Mouse (Mus musculus) stomach, embryonic 15.5 days (tissue): ENCODE data around the gene Dnm2. TPM values are rescaled to one million over a fixed set of nuclear protein-coding genes. Genes with fewer than 3 reads are reported as not detected.

Source experiments
- microRNA-seq: library from miRNA; unstranded; fragments of <30 nt; microRNA quantifications from one replicate; pipeline ENCODE4, GENCODE M21; 2016
- polyA plus RNA-seq: library from polyadenylated mRNA; unstranded; fragments of >200 nt; fragmentation: Nextera tagmentation; extraction: Ambion mirVana; gene quantifications from 2 replicates; pipeline ENCODE4 v1.2.1, GENCODE M21; 2015

The Dnm2 gene
- polyA plus RNA-seq, 1 experiment from 2014 or later: 71.3 TPM

Small RNA genes within 50 kb of the gene (microRNA-seq; reads per million reads assigned to microRNA genes)
- gene Mir199a-1: 11.4 reads per million, percentile 26 among the genes with 10 or more reads in this experiment

Other genes with a start within 250 kb of the Dnm2 start
- gene Keap1, start 185.5 kb upstream of the Dnm2 start, polyA plus RNA-seq: 61.1 and 61.6 TPM in 2 replicates
- gene S1pr5, start 176.5 kb upstream of the Dnm2 start, polyA plus RNA-seq: 0.93 and 1.6 TPM in 2 replicates
- 49.9 and 51.3 TPM in 2 replicates for gene Atg4d, start 159.6 kb upstream of the Dnm2 start, polyA plus RNA-seq
- 14.4 and 14.5 TPM in 2 replicates for gene Kri1, start 136.9 kb upstream of the Dnm2 start, polyA plus RNA-seq
- 44.4 and 50.0 TPM in 2 replicates for gene Cdkn2d, start 133.5 kb upstream of the Dnm2 start, polyA plus RNA-seq
- gene Ap1m2, start 112.6 kb upstream of the Dnm2 start, polyA plus RNA-seq: 67.7 and 74.2 TPM in 2 replicates
- gene Slc44a2, start 104.2 kb upstream of the Dnm2 start, polyA plus RNA-seq: 89.1 and 95.7 TPM in 2 replicates
- 150 and 154 TPM in 2 replicates for gene Ilf3, start 57.0 kb upstream of the Dnm2 start, polyA plus RNA-seq
- 55.9 and 57.6 TPM in 2 replicates for gene Qtrt1, start 13.1 kb upstream of the Dnm2 start, polyA plus RNA-seq
- 85.8 and 90.5 TPM in 2 replicates for gene Tmed1, start 85.3 kb downstream of the Dnm2 start, polyA plus RNA-seq
- 5.3 and 6.0 TPM in 2 replicates for gene AB124611, start 101.3 kb downstream of the Dnm2 start, polyA plus RNA-seq
- 40.0 and 51.1 TPM in 2 replicates for gene Carm1, start 122.0 kb downstream of the Dnm2 start, polyA plus RNA-seq
- gene Timm29, start 167.8 kb downstream of the Dnm2 start, polyA plus RNA-seq: 25.4 and 29.9 TPM in 2 replicates
- 31.3 and 33.8 TPM in 2 replicates for gene Yipf2, start 167.9 kb downstream of the Dnm2 start, polyA plus RNA-seq
- 68.7 and 74.3 TPM in 2 replicates for gene Smarca4, start 191.3 kb downstream of the Dnm2 start, polyA plus RNA-seq